Mouse (Mus musculus) left cerebral cortex, adult 2 months (tissue): ENCODE measurements around the gene Anks4b. TPM values are rescaled to one million over a fixed set of nuclear protein-coding genes. Genes with fewer than 3 reads are reported as not detected.
A peak's percentile ranks its signal among the peaks of the same experiment; 100 is the strongest.

ENCODE experiments used
- DNase-seq, 2 experiments: peaks; one replicate each; pipeline ENCODE4 v3.0.0; 2021 to 2022; ENCODE audit warnings: low spot score in 2 of 2, mixed read lengths in 1 of 2; ENCODE audit errors: extremely low spot score in 1 of 2
- H3K27ac ChIP-seq: fragments of 200-600 bp; 2 replicates; pipeline ENCODE4 v1.8.1; 2022
- H3K4me3 ChIP-seq: fragments of 200-600 bp; 2 replicates; pipeline ENCODE4 v1.8.1; 2022
- CTCF ChIP-seq: fragments of 200-600 bp; IDR thresholded peaks from 2 replicates; pipeline ENCODE4 v1.8.1; 2022; ENCODE audit warnings: antibody characterized with exemption, mild to moderate bottlenecking, moderate library complexity
- intact Hi-C: fragments of 180-260 bp; cut with DNase I; formaldehyde crosslinking; loops from one replicate; pipeline ENCODE4 v1.15.1; 2025
- total RNA-seq, 2 experiments: library from RNA; stranded (reverse); gene quantifications; 2 replicates each; pipeline ENCODE4 v1.2.3; 2021

Gene Anks4b
- total RNA-seq, 2 experiments from 2014 or later = 0.28 to 0.38 TPM

DNA sequence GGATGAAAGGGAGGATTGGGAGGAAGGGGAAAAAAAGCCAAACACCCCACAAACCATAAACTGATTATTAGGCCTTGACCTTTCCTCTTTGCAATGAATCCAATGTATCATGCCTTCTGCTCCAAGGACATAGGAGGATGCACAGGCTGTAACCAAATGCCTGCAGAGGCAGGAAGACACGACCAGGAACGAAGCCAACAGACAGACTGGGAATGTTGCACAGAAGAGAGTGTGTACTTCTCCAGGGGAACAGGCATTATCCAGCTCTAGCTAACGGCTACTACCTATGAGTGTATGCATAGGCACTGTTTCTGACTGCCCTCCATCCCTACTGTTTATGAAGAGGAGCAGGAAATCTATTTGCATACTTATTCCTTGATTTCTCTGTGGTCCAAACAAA is 18.5 kb downstream of the Anks4b start:
- Histone ChIP-seq H3K27ac (no peak overlapping the region), H3K4me3 (no peak overlapping the region)
- DNase-seq = no peak
- intact Hi-C loops = no loop called here
- TF ChIP-seq CTCF = no peak

DNA sequence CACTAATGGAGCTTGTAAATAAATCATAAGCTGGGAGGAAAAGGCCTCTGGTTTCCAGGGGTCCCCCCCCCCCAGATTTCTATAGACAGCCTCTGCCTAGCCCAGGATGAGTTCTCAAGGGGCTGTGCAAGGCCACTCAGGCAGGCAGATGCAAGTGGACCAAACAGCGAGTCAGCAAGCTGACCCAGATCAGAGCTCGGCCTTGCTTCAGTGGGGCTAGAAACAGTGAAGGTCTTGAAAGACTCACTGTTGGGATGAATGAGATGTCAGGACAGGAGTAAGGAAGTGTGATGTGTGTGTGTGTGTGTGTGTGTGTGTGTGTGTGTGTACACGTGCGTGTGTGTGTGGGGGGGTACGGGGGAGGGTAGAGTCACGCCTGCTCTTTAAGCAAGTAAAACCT is 19.2 kb downstream of the Anks4b start:
- DNase-seq = no peak
- Histone ChIP-seq H3K4me3 (no peak overlapping the region), H3K27ac (no peak overlapping the region)
- TF ChIP-seq CTCF = no peak
- intact Hi-C loops = no loop called here

DNA sequence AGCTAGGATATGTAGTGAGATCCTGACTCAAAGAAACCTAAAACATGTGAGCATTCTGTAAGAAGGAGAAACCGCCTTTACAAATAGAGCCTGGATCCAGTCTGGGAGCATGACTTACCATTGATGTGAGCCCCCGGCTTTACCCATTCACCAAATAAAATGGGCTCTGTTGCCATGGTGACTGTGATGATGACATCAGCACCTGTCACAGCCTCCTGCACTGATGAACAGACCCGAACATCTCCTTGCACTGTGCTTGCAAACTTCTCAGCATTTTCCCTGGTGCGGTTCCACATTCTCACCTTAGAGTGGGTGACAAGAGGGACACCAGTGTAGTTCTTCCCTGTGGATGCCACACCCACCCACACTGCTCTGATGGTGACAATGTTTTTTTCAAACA is 21.5 kb downstream of the Anks4b start:
- intact Hi-C loops = no loop called here
- Histone ChIP-seq H3K4me3 (no peak overlapping the region), H3K27ac (no peak overlapping the region)
- DNase-seq = no peak
- TF ChIP-seq CTCF = no peak

DNA sequence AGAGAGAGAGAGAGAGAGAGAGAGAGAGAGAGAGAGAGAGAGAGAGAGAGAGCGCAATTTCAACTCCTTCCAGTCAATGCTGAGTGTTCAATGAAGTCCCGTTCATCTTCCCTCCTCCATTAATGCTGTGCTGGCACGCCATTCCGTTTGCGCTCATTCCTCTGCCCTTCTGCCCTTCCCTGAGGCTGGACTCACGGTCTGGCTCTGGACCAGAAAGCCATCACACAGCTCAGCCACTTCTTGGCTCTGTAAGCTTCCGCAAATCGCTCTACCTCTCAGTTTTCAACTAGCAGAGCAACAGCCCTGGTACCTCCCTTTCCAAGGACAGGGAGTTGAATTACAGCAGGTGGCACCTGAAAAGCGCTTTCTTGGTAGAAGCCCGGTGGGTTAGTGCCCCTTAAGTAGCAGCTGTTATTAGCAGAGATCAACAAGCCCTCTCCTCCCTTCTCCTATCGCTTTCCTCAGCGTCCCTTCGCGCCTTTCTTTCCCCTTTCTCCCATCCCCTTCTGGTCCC is 27.6 kb downstream of the Anks4b start:
- intact Hi-C loops = loop anchor here (5.0 kb wide), 1 partner anchor 126 kb away; the partner anchor contains the start of gene Abca15
- H3K27ac ChIP-seq = peak overlapping the region; percentile 40; the same call in 1 of the 2 replicates
- TF ChIP-seq CTCF = no peak
- peak overlapping the region; percentile 44 for H3K4me3 ChIP-seq
- DNase-seq = no peak

DNA sequence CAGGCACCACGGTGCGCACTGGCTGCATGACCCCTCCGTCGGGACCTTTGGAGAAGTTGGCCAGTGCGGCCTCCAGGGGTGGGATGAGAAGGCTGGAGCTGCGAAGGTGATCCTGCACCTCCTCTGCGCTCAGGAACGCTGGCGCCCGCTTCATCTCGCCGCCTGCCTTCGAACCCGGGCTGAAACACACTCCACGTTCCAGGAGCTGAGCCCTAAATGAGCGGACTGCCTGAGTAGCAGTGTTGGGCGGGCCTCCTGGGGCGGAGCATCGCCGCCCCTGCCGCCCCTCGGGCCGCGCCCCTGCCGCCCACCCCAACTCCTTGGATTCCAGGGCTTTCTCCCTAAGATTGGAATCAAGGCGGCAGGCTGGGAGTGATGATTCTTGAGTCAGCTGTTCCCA is 28.1 kb downstream of the Anks4b start, which contains the start of gene Crym:
TSS of gene Crym (minus strand) at position 341 of the 400 bp plus-strand sequence.
- H3K27ac ChIP-seq = peak within 1 kb of the TSS; percentile 40; the same call in 1 of the 2 replicates
- peak; percentile 24 to 57 for DNase-seq
- TF ChIP-seq CTCF = no peak
- intact Hi-C loops = loop anchor here (2.0 to 5.0 kb wide), 2 partner anchors 126 to 353 kb away; partner anchors contain the start of gene Abca15
- H3K4me3 ChIP-seq = peak within 1 kb of the TSS; percentile 44

DNA sequence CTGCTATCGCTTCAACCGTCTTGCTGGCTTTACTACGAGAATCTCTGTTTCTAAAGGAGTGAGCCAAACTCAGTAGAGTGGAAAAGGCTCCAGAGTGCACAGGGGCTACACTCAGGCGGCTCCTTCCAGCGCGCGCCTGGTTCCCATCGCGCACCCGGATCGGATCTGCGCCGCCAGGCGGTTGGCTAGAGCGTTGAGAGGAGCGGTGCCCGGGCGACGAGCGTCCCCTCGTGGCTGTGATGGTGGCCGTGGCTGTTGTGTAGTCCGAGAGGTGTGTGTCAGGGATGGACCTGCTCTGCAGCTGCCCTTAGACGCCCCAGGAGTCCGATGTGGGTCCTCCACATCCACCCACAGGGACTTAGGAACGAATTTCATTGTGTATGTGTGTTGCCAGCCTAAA is 30.1 kb downstream of the Anks4b start, which contains the start of gene Abca14:
TSS of gene Abca14 (plus strand) at position 173 of the 400 bp plus-strand sequence.
- intact Hi-C loops = loop anchor here (1.0 to 5.0 kb wide), 3 partner anchors 79 to 355 kb away; partner anchors contain the start of gene Abca15
- no peak; the same call in none of the 2 replicates for TF ChIP-seq CTCF
- Histone ChIP-seq H3K4me3 (no peak within 1 kb of the TSS), H3K27ac (no peak within 1 kb of the TSS)
- DNase-seq = peak; percentile 87 to 93

DNA sequence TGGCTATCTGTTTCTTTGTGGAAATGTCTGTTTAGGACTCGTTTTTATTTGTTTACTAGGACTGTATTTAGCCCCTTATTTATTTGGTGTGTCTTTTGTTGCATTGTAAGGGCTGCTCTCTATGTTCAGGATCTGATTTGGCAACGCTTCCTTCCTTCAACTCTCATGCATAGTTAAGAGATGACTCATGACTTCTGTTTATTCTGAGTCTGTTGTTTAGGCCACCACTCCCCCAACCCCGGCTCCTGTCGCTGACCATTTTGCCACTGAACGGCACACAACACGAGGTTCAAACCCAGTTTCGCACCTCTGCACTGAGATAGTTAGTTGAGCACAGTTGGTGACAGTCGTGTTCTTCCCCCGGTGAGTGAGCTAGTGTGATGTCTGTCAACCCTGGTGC is 32.3 kb downstream of the Anks4b start:
- no peak for TF ChIP-seq CTCF
- no peak overlapping the region for H3K27ac ChIP-seq
- no peak for DNase-seq
- H3K4me3 ChIP-seq = no peak overlapping the region
- intact Hi-C loops = no loop called here

DNA sequence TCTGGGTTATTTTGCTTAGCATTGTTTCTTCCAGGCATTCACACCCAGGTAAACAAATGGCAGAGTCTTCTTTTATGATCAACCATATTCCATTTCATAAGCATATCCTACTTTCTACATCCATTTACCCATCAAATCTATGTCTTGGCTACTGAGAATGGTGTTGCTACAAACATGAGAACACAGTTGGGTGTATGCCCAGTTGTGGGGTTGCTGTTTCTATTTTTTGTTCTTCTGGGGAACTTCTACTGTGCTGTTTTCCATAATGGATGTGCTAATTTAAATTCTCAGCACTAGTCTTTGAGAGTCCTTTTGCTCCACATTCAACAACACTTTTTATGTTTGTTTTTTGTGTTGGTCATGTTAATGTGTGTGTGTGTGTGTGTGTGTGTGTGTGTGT is 54.9 kb downstream of the Anks4b start:
- H3K4me3 ChIP-seq = no peak overlapping the region
- DNase-seq = peak in 1 of 2 experiments; percentile 14
- intact Hi-C loops = no loop called here
- no peak overlapping the region for H3K27ac ChIP-seq
- no peak for TF ChIP-seq CTCF

Other genes with a start within 250 kb of the Anks4b start
- under 1 TPM; 0.09 to 0.26 TPM for gene Dnah3, start 78.6 kb upstream of the Anks4b start, total RNA-seq
- 10 to 100 TPM; 11.2 to 13.4 TPM for gene Tmem159, start 71.5 kb upstream of the Anks4b start, total RNA-seq
- gene Zp2, start 28.6 kb upstream of the Anks4b start, total RNA-seq = under 1 TPM; 0.26 to 0.29 TPM
- 10 to 100 TPM; 74.1 to 80.6 TPM for gene Crym, start 28.3 kb downstream of the Anks4b start, total RNA-seq
- gene Abca14, start 30.1 kb downstream of the Anks4b start, total RNA-seq = not detected
- gene Abca15, start 154.8 kb downstream of the Anks4b start, total RNA-seq = not detected
- not detected for gene Abca16, start 235.8 kb downstream of the Anks4b start, total RNA-seq